Mouse (Mus musculus): ENCODE measurements around the gene Pacs1. TPM values are rescaled to one million over a fixed set of nuclear protein-coding genes. Genes with fewer than 3 reads are reported as not detected.

Pacs1 gene
- polyA plus RNA-seq (2015; fragmentation: Nextera tagmentation; extraction: Ambion mirVana): 6.8 and 8.1 TPM in 2 replicates

- Histone ChIP-seq H3K4me3 (ENCODE audit: low read depth, low read length) (peak within 1 kb of the TSS; percentile 85), H3K27me3 (ENCODE audit: control insufficient read depth, insufficient read depth, low read depth, low read length) (no peaks in the 10 kb centered on the region), H3K4me2 (ENCODE audit: low read depth, low read length) (peak within 1 kb of the TSS; percentile 100), H3K4me1 (ENCODE audit: control insufficient read depth, low read depth, low read length) (peaks cover 42% of the 10 kb centered on the region), H3K27ac (ENCODE audit: low read length) (peak within 1 kb of the TSS; percentile 79), H3K9me3 (replicated peaks; ENCODE audit: control insufficient read depth, low read length) (no peaks in the 10 kb centered on the region), H3K9ac (ENCODE audit: low read depth, low read length) (peak within 1 kb of the TSS; percentile 83), H3K36me3 (ENCODE audit: control insufficient read depth, insufficient read depth) (peaks cover 25% of the 10 kb centered on the region)
- ATAC-seq (ENCODE audit: low read depth): peak; percentile 88
- WGBS (ENCODE audit: insufficient replicate concordance): under 1% methylated on average over 62 of the region's 97 CpGs
These were observed at the start of gene Pacs1 for GRCm38 (mm10) chr19:5272801-5273733. TSS of gene Pacs1 (minus strand) at chr19:5273119.

DNA sequence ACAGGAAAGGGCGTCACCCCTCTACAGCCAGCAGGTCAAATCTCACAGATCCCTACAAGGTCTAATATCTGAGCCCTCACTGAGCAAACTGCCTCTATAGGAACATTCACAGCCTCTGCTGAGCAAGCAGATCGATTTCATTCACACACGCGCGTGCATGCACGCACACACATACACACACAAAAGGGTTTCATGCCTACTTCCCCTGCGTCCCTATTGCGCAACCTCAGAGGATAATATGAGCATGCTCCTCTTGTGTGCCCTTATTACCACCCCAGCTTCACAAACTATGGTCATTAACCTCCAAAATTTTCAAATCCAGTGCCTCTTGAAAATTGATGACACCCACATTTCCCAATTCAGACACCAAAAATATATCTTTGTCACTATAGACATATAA lies 40.3 kb upstream of the Pacs1 start:
- H3K4me1 ChIP-seq (ENCODE audit: control insufficient read depth, low read depth, low read length): no peaks in the 10 kb centered on the region
- WGBS (ENCODE audit: insufficient replicate concordance): 73% methylated on average over 8 of the region's 8 CpGs
- peaks cover 2% of the 10 kb centered on the region for H3K9me3 ChIP-seq (replicated peaks; ENCODE audit: control insufficient read depth, low read length)
- no peak overlapping the region for H3K4me2 ChIP-seq (ENCODE audit: low read depth, low read length)
- no peak overlapping the region for H3K9ac ChIP-seq (ENCODE audit: low read depth, low read length)
- H3K4me3 ChIP-seq (ENCODE audit: low read depth, low read length): no peak overlapping the region
- no peaks in the 10 kb centered on the region for H3K27me3 ChIP-seq (ENCODE audit: control insufficient read depth, insufficient read depth, low read depth, low read length)
- no peak for ATAC-seq (ENCODE audit: low read depth)
- no peaks in the 10 kb centered on the region for H3K36me3 ChIP-seq (ENCODE audit: control insufficient read depth, insufficient read depth)
- H3K27ac ChIP-seq (ENCODE audit: low read length): no peak overlapping the region

DNA sequence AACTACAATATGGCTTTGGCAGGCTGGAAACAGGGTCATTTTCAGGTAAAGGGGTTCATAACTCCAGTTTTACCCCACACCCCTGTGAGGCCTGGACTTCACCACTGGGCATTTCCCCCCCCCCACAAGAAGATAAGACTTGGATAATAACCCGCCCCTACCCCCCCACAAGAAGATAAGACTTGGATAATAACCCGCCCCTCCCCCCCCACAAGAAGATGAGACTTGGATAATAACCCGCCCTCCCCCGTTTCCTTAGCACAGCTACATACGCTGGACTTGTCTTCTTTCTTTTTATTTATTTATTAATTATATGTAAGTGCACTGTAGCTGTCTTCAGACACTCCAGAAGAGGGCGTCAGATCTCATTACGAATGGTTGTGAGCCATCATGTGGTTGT lies 36.1 kb upstream of the Pacs1 start:
- 67% methylated on average over 7 of the region's 7 CpGs for WGBS (ENCODE audit: insufficient replicate concordance)
- H3K9me3 ChIP-seq (replicated peaks; ENCODE audit: control insufficient read depth, low read length): no peaks in the 10 kb centered on the region
- H3K4me1 ChIP-seq (ENCODE audit: control insufficient read depth, low read depth, low read length): no peaks in the 10 kb centered on the region; the same call in 1 of the 2 replicates
- ATAC-seq (ENCODE audit: low read depth): no peak
- no peak overlapping the region for H3K4me3 ChIP-seq (ENCODE audit: low read depth, low read length)
- H3K27ac ChIP-seq (ENCODE audit: low read length): no peak overlapping the region
- H3K9ac ChIP-seq (ENCODE audit: low read depth, low read length): no peak overlapping the region
- peaks cover 17% of the 10 kb centered on the region for H3K27me3 ChIP-seq (ENCODE audit: control insufficient read depth, insufficient read depth, low read depth, low read length)
- no peaks in the 10 kb centered on the region for H3K36me3 ChIP-seq (ENCODE audit: control insufficient read depth, insufficient read depth)
- no peak overlapping the region for H3K4me2 ChIP-seq (ENCODE audit: low read depth, low read length)

DNA sequence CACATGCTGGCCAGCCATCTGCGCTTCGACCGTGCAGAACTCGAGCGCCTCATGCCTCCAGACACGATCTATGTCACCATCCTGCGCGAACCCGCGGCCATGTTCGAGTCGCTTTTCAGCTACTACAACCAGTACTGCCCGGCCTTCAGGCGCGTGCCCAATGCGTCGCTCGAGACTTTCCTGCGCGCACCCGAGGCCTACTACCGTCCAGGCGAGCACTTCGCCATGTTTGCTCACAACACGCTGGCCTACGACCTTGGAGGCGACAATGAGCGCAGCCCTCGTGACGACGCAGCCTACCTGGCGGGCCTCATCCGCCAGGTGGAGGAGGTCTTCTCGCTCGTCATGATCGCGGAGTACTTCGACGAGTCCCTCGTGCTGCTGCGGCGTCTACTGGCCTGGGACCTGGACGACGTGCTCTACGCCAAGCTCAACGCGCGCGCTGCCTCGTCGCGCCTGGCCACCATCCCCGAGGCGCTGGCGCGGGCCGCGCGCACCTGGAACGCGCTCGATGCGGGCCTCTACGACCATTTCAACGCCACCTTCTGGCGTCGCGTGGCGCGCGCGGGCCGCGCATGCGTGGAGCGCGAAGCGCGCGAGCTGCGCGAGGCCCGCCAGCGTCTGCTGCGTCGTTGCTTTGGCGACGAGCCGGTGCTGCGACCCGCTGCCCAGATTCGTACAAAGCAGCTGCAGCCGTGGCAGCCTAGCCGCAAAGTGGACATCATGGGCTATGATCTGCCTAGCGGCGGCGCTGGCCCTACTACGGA lies 34.2 kb upstream of the Pacs1 start:
- Histone ChIP-seq H3K4me2 (ENCODE audit: low read depth, low read length) (peak overlapping the region; percentile 30), H3K4me3 (ENCODE audit: low read depth, low read length) (peak overlapping the region; percentile 9), H3K4me1 (ENCODE audit: control insufficient read depth, low read depth, low read length) (no peaks in the 10 kb centered on the region; the same call in 1 of the 2 replicates), H3K9me3 (replicated peaks; ENCODE audit: control insufficient read depth, low read length) (no peaks in the 10 kb centered on the region), H3K27me3 (ENCODE audit: control insufficient read depth, insufficient read depth, low read depth, low read length) (peaks cover 17% of the 10 kb centered on the region), H3K27ac (ENCODE audit: low read length) (no peak overlapping the region), H3K9ac (ENCODE audit: low read depth, low read length) (no peak overlapping the region), H3K36me3 (ENCODE audit: control insufficient read depth, insufficient read depth) (no peaks in the 10 kb centered on the region)
- no peak for ATAC-seq (ENCODE audit: low read depth)
- WGBS (ENCODE audit: insufficient replicate concordance): 35% methylated on average over 97 of the region's 98 CpGs

DNA sequence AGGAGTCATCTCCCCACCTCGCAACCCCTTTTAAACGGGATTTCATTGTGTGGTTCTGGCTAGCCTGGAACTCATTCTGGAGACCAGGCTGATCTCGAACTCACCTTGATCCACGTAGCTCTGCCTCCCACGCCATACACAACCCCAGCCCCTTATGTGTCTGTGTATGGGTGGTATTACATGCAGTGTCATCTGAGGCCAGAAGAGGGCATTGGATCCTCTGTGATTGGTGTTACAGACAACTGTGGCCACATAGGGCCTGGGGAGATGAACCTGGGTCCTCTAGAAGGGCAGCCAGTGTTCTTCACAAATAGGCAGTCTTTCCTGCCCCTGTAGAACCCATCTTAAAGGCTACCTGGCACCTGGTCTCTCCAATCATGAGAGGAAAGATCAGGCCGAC lies 33.4 kb upstream of the Pacs1 start:
- 67% methylated on average over 6 of the region's 6 CpGs for WGBS (ENCODE audit: insufficient replicate concordance)
- Histone ChIP-seq H3K4me2 (ENCODE audit: low read depth, low read length) (no peak overlapping the region), H3K9ac (ENCODE audit: low read depth, low read length) (no peak overlapping the region), H3K27ac (ENCODE audit: low read length) (no peak overlapping the region), H3K4me1 (ENCODE audit: control insufficient read depth, low read depth, low read length) (no peaks in the 10 kb centered on the region; the same call in 1 of the 2 replicates), H3K4me3 (ENCODE audit: low read depth, low read length) (no peak overlapping the region), H3K9me3 (replicated peaks; ENCODE audit: control insufficient read depth, low read length) (no peaks in the 10 kb centered on the region), H3K36me3 (ENCODE audit: control insufficient read depth, insufficient read depth) (no peaks in the 10 kb centered on the region), H3K27me3 (ENCODE audit: control insufficient read depth, insufficient read depth, low read depth, low read length) (peaks cover 17% of the 10 kb centered on the region)
- no peak for ATAC-seq (ENCODE audit: low read depth)

GRCm38 (mm10) chr19:5302455-5302854 lies 29.5 kb upstream of the Pacs1 start:
- ATAC-seq (ENCODE audit: low read depth): no peak
- no peak overlapping the region for H3K4me3 ChIP-seq (ENCODE audit: low read depth, low read length)
- H3K9ac ChIP-seq (ENCODE audit: low read depth, low read length): no peak overlapping the region
- 6% methylated on average over 4 of the region's 4 CpGs for WGBS (ENCODE audit: insufficient replicate concordance)
- peaks cover 23% of the 10 kb centered on the region for H3K27me3 ChIP-seq (ENCODE audit: control insufficient read depth, insufficient read depth, low read depth, low read length)
- no peak overlapping the region for H3K4me2 ChIP-seq (ENCODE audit: low read depth, low read length)
- no peaks in the 10 kb centered on the region for H3K36me3 ChIP-seq (ENCODE audit: control insufficient read depth, insufficient read depth)
- no peak overlapping the region for H3K27ac ChIP-seq (ENCODE audit: low read length)
- H3K4me1 ChIP-seq (ENCODE audit: control insufficient read depth, low read depth, low read length): no peaks in the 10 kb centered on the region; the same call in 1 of the 2 replicates
- no peaks in the 10 kb centered on the region for H3K9me3 ChIP-seq (replicated peaks; ENCODE audit: control insufficient read depth, low read length)

- H3K9ac ChIP-seq (ENCODE audit: low read depth, low read length): no peak overlapping the region
- ATAC-seq (ENCODE audit: low read depth): no peak
- H3K4me2 ChIP-seq (ENCODE audit: low read depth, low read length): no peak overlapping the region
- peaks cover 16% of the 10 kb centered on the region for H3K27me3 ChIP-seq (ENCODE audit: control insufficient read depth, insufficient read depth, low read depth, low read length)
- 64% methylated on average over 6 of the region's 6 CpGs for WGBS (ENCODE audit: insufficient replicate concordance)
- no peaks in the 10 kb centered on the region for H3K9me3 ChIP-seq (replicated peaks; ENCODE audit: control insufficient read depth, low read length)
- no peak overlapping the region for H3K27ac ChIP-seq (ENCODE audit: low read length)
- no peak overlapping the region for H3K4me3 ChIP-seq (ENCODE audit: low read depth, low read length)
- no peaks in the 10 kb centered on the region for H3K36me3 ChIP-seq (ENCODE audit: control insufficient read depth, insufficient read depth)
- peaks cover 7% of the 10 kb centered on the region for H3K4me1 ChIP-seq (ENCODE audit: control insufficient read depth, low read depth, low read length)
These were observed 27.7 kb upstream of the Pacs1 start for GRCm38 (mm10) chr19:5300588-5300987.

GRCm38 (mm10) chr19:5297903-5298800 lies 25.2 kb upstream of the Pacs1 start, which contains the start of gene Gal3st3:
TSS of gene Gal3st3 (plus strand) at chr19:5298331.
- H3K9me3 ChIP-seq (replicated peaks; ENCODE audit: control insufficient read depth, low read length): no peaks in the 10 kb centered on the region
- no peak for ATAC-seq (ENCODE audit: low read depth)
- H3K4me2 ChIP-seq (ENCODE audit: low read depth, low read length): 0 out of 2 replicates have a peak within 1 kb of the TSS, but pooled peaks have one; percentile 21
- H3K9ac ChIP-seq (ENCODE audit: low read depth, low read length): 0 out of 2 replicates have a peak within 1 kb of the TSS, but pooled peaks have one; percentile 13
- H3K36me3 ChIP-seq (ENCODE audit: control insufficient read depth, insufficient read depth): peaks cover 3% of the 10 kb centered on the region
- peaks cover 16% of the 10 kb centered on the region for H3K27me3 ChIP-seq (ENCODE audit: control insufficient read depth, insufficient read depth, low read depth, low read length)
- H3K4me1 ChIP-seq (ENCODE audit: control insufficient read depth, low read depth, low read length): peaks cover 18% of the 10 kb centered on the region
- WGBS (ENCODE audit: insufficient replicate concordance): 23% methylated on average over 32 of the region's 32 CpGs
- no peak within 1 kb of the TSS for H3K4me3 ChIP-seq (ENCODE audit: low read depth, low read length)
- H3K27ac ChIP-seq (ENCODE audit: low read length): no peak within 1 kb of the TSS

Measured in liver, embryonic 16.5 days (tissue).